Mouse (Mus musculus): ENCODE measurements at regions not wholly inside any gene's neighbourhood (a gene's known extent, or its start where the extent isn't known, plus 50 kb on each side); places are given as distances from the start of the nearest gene placed in this dataset.

DNA sequence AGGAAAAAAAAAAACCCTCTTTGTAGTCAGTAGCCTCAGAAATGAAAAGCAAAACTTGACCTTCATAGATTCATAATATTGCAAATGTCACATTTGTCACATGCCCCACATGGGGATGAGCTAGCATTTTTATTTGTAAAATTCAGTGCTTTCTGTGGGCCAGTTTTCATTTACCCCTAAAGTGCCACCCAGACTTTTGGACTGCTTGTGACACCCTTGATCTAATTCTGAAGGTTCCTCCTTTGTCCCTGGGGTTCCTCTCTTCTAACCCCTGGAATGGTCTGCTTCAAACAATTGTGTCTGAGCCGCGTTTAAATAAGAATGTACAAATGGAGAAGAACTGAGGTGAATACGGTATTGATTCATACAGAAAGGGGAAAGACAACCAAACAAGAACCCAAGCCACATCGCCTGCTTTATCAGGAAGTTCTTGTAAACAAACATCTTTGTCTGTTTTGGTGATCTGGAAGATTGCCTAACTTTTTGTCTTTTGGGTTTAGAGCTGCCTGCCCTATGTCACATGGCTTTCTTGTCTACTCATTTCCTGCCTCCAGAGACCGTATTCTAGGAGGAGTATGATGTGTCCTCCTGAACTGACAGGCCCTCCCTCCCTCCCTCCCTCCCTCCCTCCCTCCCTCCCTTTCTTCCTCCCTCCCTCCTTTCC, 203.1 kb upstream of the Gm9833 start:
- ATAC-seq (replicated peaks; ENCODE audit: low read depth, poor library complexity, severe bottlenecking), result peak; percentile 65

DNA sequence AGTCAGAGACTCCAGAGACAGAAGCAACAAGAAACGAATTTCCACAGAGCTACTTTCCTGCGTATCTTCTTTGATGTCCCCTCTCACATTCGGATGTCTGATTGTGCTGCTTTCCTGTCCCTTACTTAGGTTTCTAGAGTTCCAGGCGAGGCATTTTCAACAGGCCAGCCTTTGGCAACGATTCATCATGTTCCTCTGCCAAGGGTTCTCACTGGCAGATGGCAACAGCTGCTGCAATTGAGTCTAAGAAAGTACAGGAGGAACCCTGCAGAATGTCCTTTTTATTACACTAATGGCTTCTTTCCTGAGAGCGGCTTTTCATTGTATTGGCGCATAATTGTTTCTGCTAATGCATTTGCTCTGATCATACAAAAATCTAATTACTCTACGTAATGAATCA, 202.3 kb upstream of the Gm9833 start:
- no peak for ATAC-seq (replicated peaks; ENCODE audit: low read depth, poor library complexity, severe bottlenecking)

GRCm38 (mm10) chr3:9886077-9886476, 201.8 kb upstream of the Gm9833 start:
- ATAC-seq (replicated peaks; ENCODE audit: low read depth, poor library complexity, severe bottlenecking), result no peak

DNA sequence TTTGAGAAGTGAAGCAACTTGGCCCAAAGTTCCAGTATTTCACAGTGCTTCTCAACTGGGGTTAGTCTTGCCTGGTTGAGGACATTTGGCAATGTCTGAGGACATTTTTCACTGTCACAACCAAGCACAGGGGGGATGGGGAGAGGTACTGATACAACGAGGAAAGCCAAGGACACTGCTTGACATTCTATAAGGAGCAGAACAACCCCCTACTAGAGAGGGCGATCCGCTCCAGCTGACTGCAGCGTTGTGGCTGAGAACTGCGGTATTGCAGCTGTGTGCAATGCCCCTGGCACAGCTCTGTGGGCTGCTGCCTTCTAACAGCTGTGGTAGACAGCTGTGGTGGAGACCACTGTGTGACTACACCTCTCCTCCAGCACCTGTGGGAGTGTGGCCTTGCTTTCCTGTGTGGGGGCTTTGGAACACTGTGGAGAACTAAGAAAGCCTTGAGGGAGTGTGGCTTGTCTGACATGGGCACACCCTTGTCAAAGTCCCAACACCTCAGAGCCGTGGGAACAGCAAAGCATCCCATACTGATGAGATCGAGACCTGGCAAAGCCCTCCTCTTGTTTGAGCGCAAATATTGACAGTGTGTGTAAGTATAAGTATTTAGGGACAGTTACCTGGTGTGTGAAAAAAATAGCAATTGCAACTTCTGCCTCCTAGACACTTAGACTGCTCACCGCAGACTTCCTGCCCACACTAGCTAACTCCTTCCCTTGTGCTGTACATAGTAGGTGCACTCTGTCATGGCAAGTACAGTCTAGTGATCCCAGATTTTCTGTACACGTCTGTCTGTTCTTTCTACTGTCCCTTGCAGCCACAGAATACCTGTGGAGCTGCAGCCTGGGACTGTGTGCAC, 200.9 kb upstream of the Gm9833 start:
- ATAC-seq (replicated peaks; ENCODE audit: low read depth, poor library complexity, severe bottlenecking), result peak; percentile 76

GRCm38 (mm10) chr3:9887627-9887994, 200.3 kb upstream of the Gm9833 start:
- ATAC-seq (replicated peaks; ENCODE audit: low read depth, poor library complexity, severe bottlenecking), result peak; percentile 12; the same call in 1 of the 2 replicates

- no peak for ATAC-seq (replicated peaks; ENCODE audit: low read depth, poor library complexity, severe bottlenecking)
Observed at GRCm38 (mm10) chr3:9888051-9888450, 199.9 kb upstream of the Gm9833 start.

GRCm38 (mm10) chr3:9892884-9893494, 194.9 kb upstream of the Gm9833 start:
- ATAC-seq (replicated peaks; ENCODE audit: low read depth, poor library complexity, severe bottlenecking), result no peak

GRCm38 (mm10) chr3:9895396-9896135, 192.3 kb upstream of the Gm9833 start:
- peak; percentile 60 for ATAC-seq (replicated peaks; ENCODE audit: low read depth, poor library complexity, severe bottlenecking)

- no peak for ATAC-seq (replicated peaks; ENCODE audit: low read depth, poor library complexity, severe bottlenecking)
Observed at GRCm38 (mm10) chr3:9896303-9896702, 191.6 kb upstream of the Gm9833 start.

- peak; percentile 29; the same call in 1 of the 2 replicates for ATAC-seq (replicated peaks; ENCODE audit: low read depth, poor library complexity, severe bottlenecking)
Observed at GRCm38 (mm10) chr3:9901663-9902062, 186.2 kb upstream of the Gm9833 start.

- peak; percentile 52; the same call in 1 of the 2 replicates for ATAC-seq (replicated peaks; ENCODE audit: low read depth, poor library complexity, severe bottlenecking)
Observed at GRCm38 (mm10) chr3:9913357-9913756, 174.6 kb upstream of the Gm9833 start.

GRCm38 (mm10) chr3:9916538-9917106, 171.3 kb upstream of the Gm9833 start:
- no peak for ATAC-seq (replicated peaks; ENCODE audit: low read depth, poor library complexity, severe bottlenecking)

DNA sequence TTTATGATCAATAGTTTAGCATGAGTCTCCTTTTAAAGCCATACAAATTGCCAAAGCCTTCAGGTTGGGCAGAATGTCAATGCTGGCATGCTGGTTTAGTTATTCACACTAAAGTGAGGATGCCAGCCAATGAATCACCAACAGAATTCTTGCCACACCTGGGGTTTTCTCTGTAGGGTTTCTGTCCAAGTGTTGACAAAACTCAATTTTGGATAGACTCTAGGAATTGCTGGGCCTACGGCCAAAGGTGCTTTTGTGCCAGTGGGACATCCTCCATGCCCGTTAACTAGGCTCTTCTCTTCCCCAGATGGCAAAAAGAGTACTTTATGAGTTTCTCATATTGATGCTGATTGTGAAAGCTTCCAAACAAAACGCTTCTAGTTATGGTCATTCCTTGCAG, 167.6 kb upstream of the Gm9833 start:
- no peak for ATAC-seq (replicated peaks; ENCODE audit: low read depth, poor library complexity, severe bottlenecking)

- ATAC-seq (replicated peaks; ENCODE audit: low read depth, poor library complexity, severe bottlenecking), result peak; percentile 73
Observed at GRCm38 (mm10) chr3:9921730-9922129, 166.2 kb upstream of the Gm9833 start.

DNA sequence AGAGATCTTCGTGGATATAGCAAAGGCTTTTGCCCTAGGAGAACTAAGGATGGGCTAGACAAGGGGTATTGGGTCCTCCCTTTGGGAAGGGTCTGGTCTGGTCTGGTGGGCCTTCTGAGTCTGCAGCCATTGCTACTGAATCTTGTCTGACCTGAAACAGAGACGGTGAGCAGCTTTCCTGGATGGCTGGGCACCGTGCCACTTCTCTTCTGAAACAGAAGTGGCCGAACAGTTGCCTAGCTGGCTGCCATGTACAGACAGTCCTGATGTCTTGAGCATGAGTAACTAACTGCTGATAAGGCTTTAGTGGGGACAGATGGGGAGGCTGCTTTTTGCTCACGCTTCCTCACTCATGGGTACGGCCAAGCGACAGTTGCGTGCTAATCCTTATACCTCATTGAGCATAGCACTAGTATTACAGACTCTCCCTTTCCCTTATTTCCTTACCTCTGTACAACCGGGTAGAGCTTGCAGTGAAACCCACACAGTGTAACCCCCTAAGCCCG, 165.3 kb upstream of the Gm9833 start:
- ATAC-seq (replicated peaks; ENCODE audit: low read depth, poor library complexity, severe bottlenecking), result no peak

DNA sequence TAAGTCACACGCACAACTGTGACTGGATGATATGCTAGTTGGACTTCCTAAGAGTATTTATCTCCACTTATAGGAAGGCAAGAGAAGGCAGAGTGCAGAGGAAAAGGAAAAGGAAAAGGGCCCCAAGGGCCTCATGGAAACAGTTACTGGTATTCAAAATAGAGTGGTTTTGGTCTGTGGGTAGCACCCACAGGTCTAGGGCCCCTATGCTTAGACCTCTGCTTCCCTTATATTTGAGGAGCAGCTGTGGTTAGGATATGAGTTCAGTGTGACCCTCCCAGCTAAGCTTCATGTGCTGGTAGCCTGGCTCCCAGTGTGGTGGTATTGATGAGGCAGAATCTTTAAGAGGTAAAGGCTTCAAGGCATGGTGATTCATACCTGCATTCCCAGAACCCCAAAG, 163.3 kb upstream of the Gm9833 start:
- ATAC-seq (replicated peaks; ENCODE audit: low read depth, poor library complexity, severe bottlenecking), result peak; percentile 95

DNA sequence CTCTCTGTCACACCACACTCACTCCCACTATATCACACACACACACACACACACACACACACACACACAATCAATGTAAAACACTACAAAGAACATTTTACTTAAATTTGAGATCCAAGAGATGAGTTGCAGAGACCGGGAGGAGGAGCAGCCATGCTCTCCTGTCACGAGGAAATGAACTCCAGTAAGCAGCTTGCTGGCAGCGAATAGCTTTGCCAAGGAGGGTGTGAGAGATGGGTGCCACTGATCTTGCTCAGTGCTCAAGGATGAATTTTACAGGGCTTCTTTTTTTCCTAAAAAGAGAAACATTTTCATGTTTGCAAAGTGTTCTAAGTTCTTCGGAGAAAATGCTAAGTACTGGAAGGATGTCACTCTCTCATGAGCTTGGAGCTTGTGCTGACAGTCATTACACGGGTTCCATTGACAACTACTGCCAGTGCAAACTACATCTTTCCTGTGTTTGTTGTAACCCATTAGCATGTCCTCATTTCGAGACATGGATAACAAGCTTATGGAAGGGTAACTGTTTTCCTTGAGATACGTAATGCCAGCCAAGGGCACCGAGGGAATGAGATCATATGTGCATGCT, 151.0 kb upstream of the Gm9833 start:
- ATAC-seq (replicated peaks; ENCODE audit: low read depth, poor library complexity, severe bottlenecking), result no peak

GRCm38 (mm10) chr3:9938651-9939050, 149.3 kb upstream of the Gm9833 start:
- no peak for ATAC-seq (replicated peaks; ENCODE audit: low read depth, poor library complexity, severe bottlenecking)

- ATAC-seq (replicated peaks; ENCODE audit: low read depth, poor library complexity, severe bottlenecking), result peak; percentile 75
Observed at GRCm38 (mm10) chr3:9942631-9943030, 145.3 kb upstream of the Gm9833 start.

All from common myeloid progenitor, adult 5-6 weeks (primary cell).